Mouse (Mus musculus) liver, adult 2 months (tissue): ENCODE measurements at regions not wholly inside any gene's neighbourhood (a gene's known extent, or its start where the extent isn't known, plus 50 kb on each side); places are given as distances from the start of the nearest gene placed in this dataset.
"Not testable (repeated sequence)": the region's sequence is repeated elsewhere in the genome, so short reads cannot be mapped to it uniquely, and the experiment has no call there.

Source experiments
- DNase-seq: peaks from one replicate; pipeline ENCODE4 v3.0.0-alpha.2; 2011; ENCODE audit warnings: low read depth, low spot score; ENCODE audit errors: extremely low read depth
- H3K27ac ChIP-seq: fragments of 200-500 bp; replicated peaks from 2 replicates; pipeline ENCODE4 v1.5.1; 2012; ENCODE audit warnings: low read depth, mild to moderate bottlenecking, control low read depth, inconsistent platforms, low read length; ENCODE audit not compliant: insufficient read depth
- H3K27me3 ChIP-seq: fragments of 200-500 bp; 2 replicates; pipeline ENCODE4 v1.6.1; 2012; ENCODE audit warnings: mild to moderate bottlenecking, moderate library complexity, low read length, inconsistent platforms; ENCODE audit not compliant: control insufficient read depth, insufficient read depth
- H3K36me3 ChIP-seq: fragments of 200-500 bp; 2 replicates; pipeline ENCODE4 v1.6.1; 2012; ENCODE audit warnings: low read length, inconsistent platforms; ENCODE audit not compliant: control insufficient read depth, insufficient read depth
- H3K4me1 ChIP-seq: fragments of 200-500 bp; 2 replicates; pipeline ENCODE4 v1.6.1; 2011; ENCODE audit warnings: low read length; ENCODE audit not compliant: control insufficient read depth, insufficient read depth
- H3K4me3 ChIP-seq: fragments of 200-500 bp; 2 replicates; pipeline ENCODE4 v1.5.1; 2011; ENCODE audit warnings: low read depth, mild to moderate bottlenecking, control low read depth, low read length, moderate library complexity; ENCODE audit not compliant: insufficient read depth
- H3K79me2 ChIP-seq: fragments of 200-500 bp; 2 replicates; pipeline ENCODE4 v1.6.1; 2012; ENCODE audit warnings: inconsistent platforms, mild to moderate bottlenecking, low read length, moderate library complexity; ENCODE audit not compliant: control insufficient read depth, insufficient read depth
- H3K9ac ChIP-seq: fragments of 200-500 bp; 2 replicates; pipeline ENCODE4 v1.6.1; 2012; ENCODE audit warnings: low read depth, mild to moderate bottlenecking, control low read depth, inconsistent platforms, low read length
- CTCF ChIP-seq: fragments of 200-500 bp; IDR thresholded peaks from 2 replicates; pipeline ENCODE4 v1.5.1; 2011; ENCODE audit warnings: low read depth, low read length, control low read depth
- POLR2A ChIP-seq: fragments of 200-500 bp; IDR thresholded peaks from 2 replicates; pipeline ENCODE4 v1.6.1; 2011; ENCODE audit warnings: low read length, control low read depth; ENCODE audit not compliant: insufficient read depth; ENCODE audit errors: extremely low read depth
- WGBS: fragments of 180-500 bp; shearing (Covaris S2); methylation state at CpG from one replicate; pipeline ENCODE4 v1.1.7; 2018; 5-methylcytosine and 5-hydroxymethylcytosine counted together

DNA sequence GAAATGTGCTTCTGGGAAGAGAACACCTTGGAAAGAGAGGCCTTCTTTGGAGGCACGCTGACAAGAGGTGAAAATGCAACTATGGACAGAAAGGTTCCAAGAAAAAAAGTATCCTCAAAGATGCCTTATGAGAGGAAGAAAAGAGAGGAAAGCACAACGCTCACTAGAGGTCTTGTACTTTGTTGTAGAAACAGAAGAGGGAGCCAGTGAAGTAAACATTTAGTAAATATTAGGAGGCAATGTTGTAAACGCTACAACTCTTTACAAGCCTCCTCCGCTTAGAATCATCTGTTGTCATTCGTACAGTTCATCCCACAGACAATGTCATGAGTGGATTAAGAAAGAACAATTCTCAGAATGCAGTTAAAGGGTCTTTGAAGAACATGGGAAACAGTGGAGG lies 77.4 kb downstream of the Tfpi2 start:
- no peaks in the 10 kb centered on the region for H3K4me1 ChIP-seq
- TF ChIP-seq POLR2A (no peak), CTCF (no peak)
- no peaks in the 10 kb centered on the region for H3K36me3 ChIP-seq
- peak; percentile 26 for DNase-seq
- no peak overlapping the region for H3K9ac ChIP-seq
- H3K79me2 ChIP-seq = no peaks in the 10 kb centered on the region
- H3K27ac ChIP-seq = no peak overlapping the region
- 49% methylated on average over 5 of the region's 5 CpGs for WGBS
- H3K4me3 ChIP-seq = no peak overlapping the region
- H3K27me3 ChIP-seq = no peaks in the 10 kb centered on the region

- Histone ChIP-seq H3K4me3 (no peak overlapping the region), H3K4me1 (no peaks in the 10 kb centered on the region), H3K79me2 (no peaks in the 10 kb centered on the region), H3K27ac (no peak overlapping the region), H3K36me3 (no peaks in the 10 kb centered on the region), H3K9ac (no peak overlapping the region), H3K27me3 (no peaks in the 10 kb centered on the region)
- no peak for DNase-seq
- 91% methylated on average over 10 of the region's 10 CpGs for WGBS
- TF ChIP-seq CTCF = no peak
- TF ChIP-seq POLR2A = no peak
Measured at GRCm38 (mm10) chr6:3904704-3905103, 84.0 kb downstream of the Tfpi2 start.

GRCm38 (mm10) chr6:3875816-3876215 lies 111.3 kb upstream of the Calcr start:
- 77% methylated on average over 2 of the region's 2 CpGs for WGBS
- not testable (repeated sequence) for H3K79me2 ChIP-seq, H3K27ac ChIP-seq, H3K27me3 ChIP-seq, DNase-seq, H3K4me3 ChIP-seq, H3K9ac ChIP-seq, H3K4me1 ChIP-seq, H3K36me3 ChIP-seq

DNA sequence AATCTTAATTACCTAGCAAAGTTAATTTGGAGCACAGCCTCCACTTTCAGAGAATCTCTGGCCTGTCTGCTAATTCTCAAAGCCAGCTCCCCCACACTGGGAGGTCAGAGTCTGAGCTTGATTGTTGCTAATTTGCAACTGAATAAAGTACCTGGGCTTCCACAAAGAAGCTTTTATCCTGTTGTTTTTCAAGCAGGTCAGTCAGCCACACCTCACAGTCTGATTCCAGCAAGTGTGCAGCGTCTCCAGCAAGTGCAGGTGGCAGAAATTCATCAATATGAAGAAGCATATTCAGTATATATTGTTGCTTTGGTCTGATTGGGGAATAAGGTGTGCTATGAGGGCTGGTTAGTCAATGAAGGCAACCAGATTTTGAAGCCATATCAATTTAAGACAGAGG lies 110.3 kb upstream of the Calcr start:
- not testable (repeated sequence) for H3K36me3 ChIP-seq, H3K27me3 ChIP-seq, DNase-seq, H3K27ac ChIP-seq, H3K4me3 ChIP-seq, H3K4me1 ChIP-seq, H3K79me2 ChIP-seq, H3K9ac ChIP-seq
- 57% methylated on average over 1 of the region's 1 CpGs for WGBS

DNA sequence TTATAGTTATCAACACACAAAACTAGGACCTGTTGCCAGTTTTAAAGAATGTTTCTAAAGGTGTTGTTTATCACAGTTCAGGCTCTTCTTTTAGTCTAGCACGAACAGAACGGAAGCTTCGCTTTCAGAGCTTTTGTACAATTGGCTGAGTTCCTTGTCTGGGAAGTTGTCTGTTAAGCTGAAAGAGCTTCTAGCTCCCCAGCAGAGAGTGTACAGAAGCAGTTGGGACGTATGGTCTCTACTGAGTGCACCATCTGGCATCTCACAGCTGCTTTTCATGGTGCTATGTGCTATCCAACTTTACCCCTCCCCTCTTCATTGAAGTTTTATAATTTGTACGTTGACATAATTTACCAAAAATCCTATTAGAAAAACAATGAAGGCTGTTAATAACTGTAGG lies 96.5 kb upstream of the Calcr start:
- H3K27me3 ChIP-seq = no peaks in the 10 kb centered on the region
- no peak for DNase-seq

DNA sequence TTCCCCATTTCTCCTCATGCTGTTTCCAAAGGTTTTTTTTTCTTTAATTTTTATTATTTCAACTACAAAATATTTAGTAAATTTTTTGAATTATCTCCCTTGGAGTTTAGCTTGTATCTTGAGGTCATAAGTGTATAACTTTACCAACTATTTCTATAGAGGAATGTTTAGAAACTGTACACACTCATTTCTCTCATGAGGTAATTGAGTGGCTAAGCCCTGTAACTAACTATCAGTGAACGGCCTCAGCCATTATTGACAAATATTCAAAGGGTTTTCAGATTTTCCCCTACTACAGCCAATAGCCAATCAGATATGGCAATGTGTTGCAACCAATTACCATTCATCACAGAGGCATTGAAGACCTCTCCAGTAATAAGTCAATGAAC lies 96.1 kb upstream of the Calcr start:
- no peaks in the 10 kb centered on the region for H3K36me3 ChIP-seq
- H3K27ac ChIP-seq = no peak overlapping the region
- TF ChIP-seq POLR2A = no peak
- TF ChIP-seq CTCF = no peak
- DNase-seq = no peak
- H3K9ac ChIP-seq = no peak overlapping the region
- WGBS = 72% methylated on average over 1 of the region's 1 CpGs
- no peak overlapping the region for H3K4me3 ChIP-seq
- no peaks in the 10 kb centered on the region for H3K27me3 ChIP-seq
- no peaks in the 10 kb centered on the region for H3K4me1 ChIP-seq
- H3K79me2 ChIP-seq = no peaks in the 10 kb centered on the region

More for the DNA sequence above, 96.5 kb upstream of the Calcr start:
- TF ChIP-seq CTCF (no peak), POLR2A (no peak)
- Histone ChIP-seq H3K9ac (no peak overlapping the region), H3K27ac (no peak overlapping the region), H3K4me3 (no peak overlapping the region), H3K79me2 (no peaks in the 10 kb centered on the region), H3K4me1 (no peaks in the 10 kb centered on the region), H3K36me3 (no peaks in the 10 kb centered on the region)
- 81% methylated on average over 5 of the region's 5 CpGs for WGBS
